Mouse (Mus musculus): Measurements from ENCODE around the gene Dcxr.
"Not testable (repeated sequence)": the region's sequence is repeated elsewhere in the genome, so short reads cannot be mapped to it uniquely, and the experiment has no call there.

Dcxr gene

DNA sequence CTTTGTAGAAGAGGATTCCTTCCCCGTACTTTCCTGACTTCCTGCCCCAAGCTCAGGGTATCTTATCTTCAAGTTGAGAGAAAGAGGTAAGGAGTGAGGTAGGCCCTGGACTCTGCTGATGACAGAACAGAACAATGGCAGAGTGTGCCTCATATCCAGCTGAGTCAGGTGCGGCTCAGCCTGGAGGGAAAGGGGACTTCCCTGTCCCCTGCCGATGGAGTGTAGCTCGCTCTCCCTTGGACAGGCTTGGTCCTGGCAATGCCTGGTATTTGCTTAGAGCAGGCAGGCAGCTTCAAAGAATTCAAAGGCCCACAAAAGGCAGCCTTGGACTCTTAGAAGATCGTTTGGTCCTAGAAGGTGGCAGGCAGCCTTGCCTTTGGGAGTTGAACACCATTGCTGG is 21.0 kb downstream of the Dcxr start:
- no peak for DNase-seq

DNA sequence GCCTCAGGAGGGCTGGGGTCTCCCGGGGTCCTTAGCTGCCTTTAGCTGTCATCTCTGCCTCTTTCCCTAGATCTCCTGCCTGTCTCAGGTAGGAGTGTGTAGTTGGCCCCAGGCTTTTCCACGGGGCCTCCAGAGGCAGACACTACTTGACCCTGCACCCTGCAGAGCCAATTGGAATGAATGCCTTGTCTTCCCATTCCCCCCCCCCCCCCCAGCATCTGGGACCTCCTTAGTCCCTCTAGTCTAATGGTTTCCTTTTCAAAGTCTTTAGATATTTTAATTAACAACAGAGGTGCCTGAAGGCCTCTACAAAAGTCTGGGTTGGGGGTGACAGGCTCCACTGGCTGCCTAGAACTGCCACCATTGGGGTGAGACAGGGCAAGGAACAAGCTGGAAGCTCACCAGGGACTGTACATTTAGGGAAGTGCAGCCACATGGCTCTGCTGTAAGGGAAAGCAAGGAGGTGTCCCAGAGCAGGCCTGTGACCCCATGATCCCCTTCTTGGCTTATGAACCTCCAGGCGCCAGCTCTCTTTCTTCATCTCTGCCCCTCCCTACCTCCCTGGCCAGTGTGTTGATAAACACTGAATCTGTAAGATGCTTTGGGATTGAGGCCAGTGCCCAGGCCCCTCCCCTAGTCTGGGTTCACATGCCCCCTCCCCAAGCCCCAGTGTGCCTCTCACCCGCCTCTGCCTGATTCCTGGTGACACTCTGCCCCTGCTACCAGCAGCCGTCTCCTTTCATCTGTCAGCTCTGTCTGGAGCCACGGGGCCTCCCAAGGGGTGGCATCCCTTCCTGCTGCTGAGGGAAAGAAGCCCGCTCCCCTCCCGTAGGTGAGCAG is 22.4 kb downstream of the Dcxr start:
- DNase-seq, result no peak

DNA sequence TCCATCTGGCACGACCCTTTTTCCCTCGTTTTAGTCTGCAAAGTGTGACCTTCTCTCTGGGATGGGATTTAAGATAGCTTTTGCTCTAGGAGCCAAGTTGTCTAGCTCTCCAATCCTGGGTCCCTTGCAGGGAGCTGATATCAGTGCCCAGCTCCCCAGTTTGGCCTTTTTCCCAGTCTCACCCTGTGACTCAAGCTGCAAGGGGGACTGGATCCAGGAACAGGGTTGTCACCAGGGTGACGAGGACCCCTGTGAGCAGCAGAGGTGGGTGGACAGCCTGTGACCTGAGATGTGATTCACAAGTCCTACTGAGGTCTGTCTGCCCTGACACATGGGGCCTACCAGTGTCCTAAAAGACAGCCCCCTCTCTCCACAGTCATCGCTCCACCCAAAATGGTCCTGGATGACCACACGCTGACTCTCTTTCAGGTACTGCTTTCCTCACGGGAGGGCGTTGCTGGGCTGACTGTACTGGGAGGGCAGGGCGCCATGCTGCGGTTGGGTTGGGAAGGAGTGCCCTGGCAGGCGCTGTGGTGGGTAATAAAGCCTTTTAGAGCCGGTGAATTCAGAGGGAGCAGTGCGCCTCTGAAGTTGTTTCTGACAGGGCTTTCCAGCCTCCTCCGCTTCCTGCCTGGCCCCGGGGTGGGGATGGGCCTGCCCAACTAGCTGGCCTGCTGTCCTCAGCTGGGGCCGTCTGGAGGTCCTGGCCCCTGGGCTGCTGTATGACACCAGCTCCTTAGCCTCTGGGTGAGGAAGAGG is 23.2 kb downstream of the Dcxr start:
- DNase-seq, result no peak

DNA sequence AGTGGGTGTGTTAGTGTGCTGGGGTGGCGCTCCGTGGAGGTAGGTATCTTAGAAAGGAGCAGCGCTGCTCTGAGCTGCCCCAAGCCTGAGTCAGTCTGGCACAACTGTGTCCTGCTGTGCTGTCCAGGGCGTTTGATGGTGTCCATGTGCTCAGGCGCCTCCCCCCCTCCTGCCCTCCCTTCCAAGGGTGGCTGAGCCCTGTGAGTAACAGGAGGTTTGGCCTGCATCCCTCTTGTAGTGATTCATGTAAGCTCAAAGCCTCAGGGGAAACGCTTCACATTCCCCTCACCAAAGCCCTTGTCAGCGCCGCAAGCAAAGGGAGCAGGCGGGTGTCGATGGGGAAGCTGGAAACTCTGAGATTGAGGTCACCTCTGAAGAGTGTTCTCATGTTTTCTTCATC is 29.3 kb downstream of the Dcxr start:
- DNase-seq, result no peak

DNA sequence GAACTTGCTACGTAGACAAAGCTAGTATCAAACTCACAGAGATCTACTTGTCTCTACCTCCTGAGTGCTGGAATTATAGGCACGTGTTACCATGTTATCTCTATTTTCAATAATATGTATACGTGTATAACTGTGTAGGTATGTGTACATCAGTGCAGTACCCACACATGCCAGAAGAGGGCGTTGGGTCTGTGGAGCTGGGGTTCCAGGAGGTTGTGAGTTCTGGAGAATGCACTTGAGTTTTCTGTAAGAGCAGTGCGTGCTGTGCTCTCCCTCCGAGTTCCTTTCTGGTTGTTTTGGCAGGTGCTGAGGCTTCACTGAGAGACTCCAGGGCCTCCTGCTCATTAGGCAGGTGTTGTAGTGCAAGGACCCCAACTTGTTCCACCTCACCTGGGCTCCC is 30.5 kb downstream of the Dcxr start:
- no peak for DNase-seq

DNA sequence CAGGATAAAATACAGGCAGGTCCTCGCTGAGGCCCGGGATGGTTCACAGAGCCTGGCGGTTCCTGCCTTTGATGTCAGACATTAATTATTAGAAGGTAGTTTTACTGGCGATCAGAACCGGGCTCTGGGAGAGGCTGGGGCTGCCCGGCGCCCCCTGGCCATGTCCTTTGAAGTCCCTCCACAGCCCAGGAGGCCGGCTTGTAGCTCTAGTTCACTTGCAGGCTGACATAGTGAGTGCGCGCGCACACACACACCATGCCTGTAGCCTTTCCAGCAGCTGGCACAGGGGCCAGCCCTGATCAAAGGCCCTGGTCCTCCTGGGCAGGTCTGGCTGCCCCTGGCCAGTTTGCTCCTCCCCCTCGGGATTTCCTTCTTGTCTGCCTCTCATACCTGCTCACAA is 31.4 kb downstream of the Dcxr start:
- DNase-seq, result peak; percentile 78

DNA sequence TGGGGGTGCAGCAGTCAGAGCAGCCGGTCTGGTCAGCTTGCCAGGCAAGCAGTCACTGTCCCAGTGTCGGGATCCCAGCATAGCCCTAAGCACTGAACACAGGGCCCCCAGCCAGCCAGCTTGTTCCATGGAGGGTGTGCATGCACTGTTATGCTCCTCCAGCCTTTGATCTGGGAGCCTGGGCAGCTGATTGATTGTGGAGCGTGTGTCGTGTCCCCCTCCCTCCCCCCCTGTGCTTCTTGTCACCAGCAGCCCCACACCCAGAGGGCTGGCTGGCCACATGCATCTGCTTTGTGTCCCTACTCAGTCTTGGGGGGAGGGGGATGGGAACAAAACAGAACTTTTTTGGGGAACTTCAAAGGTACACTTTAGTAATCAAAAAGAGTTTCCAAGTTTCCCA is 31.9 kb downstream of the Dcxr start:
- no peak for DNase-seq

DNA sequence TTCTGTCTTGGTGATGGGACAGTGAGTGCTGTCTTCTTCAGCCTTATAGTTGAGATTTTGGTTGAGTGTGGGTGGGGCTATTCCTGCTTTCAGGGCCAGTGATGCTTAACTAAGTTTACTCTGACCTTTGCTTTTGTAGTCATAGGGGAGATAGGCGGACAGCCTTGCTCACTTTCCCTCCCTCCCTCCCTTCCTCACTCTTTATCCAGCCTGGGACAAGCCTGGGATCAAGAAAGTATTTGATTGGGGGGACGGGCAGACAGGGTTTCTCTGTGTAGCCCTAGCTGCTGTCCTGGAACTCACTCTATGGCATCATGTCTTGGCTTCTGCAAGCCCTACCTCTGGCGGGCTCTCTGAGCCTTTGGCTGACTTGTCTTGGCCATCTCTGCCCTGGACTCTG is 33.6 kb downstream of the Dcxr start:
- peak; percentile 69 for DNase-seq

DNA sequence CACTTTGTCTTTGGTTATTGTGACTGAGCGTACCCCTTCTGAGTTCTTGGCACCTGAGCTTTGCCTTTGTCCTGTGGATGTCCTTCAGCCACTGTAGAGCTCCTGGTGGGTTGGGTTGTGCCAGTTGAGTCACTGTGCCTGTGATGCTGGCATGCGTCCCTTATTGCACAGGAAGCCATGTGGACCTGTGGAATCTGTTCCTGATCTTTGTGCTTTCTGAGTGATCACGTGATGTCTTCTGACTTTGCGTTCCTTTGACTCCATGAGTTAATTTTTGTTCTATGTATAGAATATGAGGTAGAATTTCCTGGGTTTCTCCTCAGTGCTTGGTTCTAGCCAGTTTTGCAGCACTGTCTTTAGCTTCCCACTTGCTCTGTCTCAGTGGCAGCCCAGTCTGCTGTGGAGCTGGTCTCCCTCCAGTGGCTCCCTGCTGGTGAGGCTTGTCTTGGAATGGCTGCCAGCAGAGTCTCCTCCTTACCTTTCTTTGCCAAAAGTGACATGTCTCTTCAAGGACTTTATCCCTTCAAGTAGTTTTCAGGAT is 34.5 kb downstream of the Dcxr start:
- peak; percentile 93 for DNase-seq

DNA sequence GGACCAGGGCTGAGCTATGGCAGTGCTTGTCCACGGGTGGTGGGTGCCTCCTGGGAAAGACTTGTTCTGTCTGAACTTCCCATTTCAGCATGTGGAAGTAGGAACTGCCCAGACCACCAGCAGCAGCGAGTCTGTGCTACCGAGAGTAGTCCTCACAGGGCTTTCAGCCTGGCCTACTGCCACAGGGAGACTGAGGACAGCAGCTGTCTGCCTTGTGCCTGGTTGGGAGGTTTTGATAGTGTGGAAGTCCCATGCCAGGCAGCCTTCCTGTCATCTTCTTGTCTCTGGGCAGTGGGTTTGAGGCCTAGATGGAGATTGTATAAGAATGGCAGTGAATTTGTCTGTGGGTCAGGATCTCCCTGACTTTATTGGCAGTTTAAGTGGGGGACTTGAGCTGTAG is 37.7 kb downstream of the Dcxr start:
- no peak for DNase-seq

DNA sequence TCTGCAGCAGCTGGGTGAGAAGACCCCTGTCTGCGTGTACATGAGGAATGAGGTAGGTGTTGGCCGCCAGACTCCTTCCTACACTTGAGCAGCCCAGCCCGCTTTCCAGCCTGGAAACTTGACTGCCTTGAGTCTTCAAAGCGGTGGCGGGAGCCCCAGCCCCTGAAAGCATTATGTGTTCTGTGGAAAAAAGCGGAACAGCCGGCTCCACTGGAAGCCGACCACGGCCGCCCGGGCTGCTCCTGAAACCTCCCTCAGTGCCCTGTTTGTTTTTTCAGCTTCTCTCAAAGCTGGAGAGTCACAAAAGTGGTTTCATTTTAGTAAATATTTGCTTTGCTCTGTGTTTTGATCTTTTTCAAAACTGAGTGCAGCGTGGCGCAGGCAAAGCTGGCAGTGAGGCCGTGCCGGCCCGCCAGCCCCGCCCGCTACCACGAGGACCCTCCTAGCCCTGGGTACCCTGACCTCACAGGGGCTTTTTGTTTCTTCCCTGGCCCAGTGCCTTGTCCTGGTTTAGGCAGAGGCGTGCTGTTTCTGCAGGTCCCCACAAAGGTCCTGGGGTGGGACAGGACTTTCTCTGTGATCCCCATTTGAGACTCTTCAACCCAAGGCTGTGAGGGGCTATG is 40.3 kb downstream of the Dcxr start:
- DNase-seq, result no peak

DNA sequence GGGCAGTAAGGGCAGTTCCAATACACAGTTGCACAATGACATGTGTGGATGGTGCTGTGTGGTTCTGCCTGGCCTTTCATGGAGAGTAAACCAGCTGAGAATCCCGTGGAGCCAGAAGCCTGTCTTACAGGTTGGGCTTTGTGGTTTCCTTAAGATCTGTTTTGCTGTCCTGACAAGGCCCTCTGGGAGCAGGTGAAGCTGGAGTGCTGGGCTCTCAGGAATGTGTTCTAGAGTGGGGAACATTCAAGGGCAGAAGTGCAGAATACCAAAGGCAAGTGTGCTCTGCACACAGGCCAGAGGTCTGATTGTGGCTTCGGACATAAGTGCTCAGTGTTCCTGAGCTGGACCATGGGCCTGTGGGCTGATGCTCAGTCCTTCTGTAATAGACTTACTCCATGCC is 42.4 kb downstream of the Dcxr start:
- DNase-seq, result no peak

DNA sequence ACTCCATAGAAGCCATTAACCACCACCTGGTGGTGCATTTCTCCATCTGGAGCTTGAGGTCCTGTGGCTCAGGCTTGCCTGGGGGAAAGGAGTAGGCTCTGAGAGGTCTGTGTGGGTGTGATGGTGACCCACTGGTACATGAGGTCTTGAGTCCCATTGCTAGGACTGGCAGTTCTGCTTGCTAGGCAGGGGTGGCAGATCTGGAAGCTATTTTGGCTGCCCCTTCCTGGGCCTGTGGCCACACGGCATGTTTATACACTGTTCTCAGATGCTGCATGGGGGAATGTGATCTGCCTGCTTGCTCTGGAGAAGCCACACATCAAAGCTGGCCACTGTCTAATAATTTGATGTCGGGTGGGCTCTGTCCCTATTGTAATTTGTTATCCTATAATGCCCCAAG is 43.0 kb downstream of the Dcxr start:
- DNase-seq, result no peak

DNA sequence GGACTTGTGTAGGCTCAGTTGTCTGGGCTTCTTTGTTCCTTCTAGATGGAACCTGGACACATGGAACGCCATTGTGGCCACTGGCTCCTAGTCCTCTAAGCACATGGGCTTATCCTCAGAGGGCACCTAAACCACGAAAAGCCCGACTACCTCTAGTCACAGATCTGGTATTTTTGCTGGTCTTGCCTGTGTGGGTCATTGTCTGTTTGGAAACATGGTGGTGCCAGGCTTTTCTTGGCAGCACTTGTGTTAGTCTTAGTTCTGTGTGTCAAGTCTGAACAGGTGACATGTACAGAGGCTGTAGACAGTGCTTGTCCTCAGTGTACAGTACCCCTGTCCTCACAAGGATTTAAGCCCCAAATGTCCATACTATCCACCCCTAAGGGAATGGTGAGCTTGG is 43.5 kb downstream of the Dcxr start:
- no peak for DNase-seq

DNA sequence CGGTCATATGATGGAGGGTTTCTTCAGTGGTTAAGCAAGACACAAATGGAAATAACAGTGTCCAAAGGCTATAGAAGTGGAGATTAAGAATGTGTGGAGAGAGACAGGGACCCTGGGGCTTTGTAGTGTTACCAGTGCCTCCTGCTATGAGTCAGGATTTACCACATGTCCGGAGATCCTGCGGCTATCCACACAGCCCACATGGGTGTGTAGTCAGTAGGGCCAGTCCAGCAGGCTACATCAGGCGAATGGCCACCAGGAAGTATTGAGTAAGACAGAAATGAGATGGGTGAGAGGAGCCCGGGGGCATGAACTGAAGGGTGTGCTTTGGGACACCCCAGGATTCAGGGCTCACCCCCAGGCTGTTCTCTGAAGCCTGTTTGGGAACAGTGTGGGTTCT is 44.4 kb downstream of the Dcxr start:
- no peak for DNase-seq

DNA sequence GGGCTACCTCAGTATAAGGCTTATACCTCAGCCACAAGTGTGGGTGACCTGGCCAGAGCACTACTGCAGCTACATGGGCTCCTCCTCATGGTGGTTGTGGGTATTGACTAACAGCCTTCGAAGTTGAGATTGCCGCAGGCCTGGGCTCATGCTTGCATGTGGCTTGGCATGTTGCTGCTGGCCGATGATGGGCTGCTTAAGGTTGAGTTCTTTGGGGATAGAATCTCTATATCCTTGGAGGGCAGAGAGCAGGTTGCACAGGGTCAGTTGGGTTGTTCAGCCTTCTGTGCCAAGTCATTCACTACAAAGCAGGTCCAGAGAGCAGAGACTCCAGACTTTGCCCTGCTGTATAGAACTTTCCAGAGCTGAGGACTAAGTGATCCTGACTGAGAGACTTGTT is 47.2 kb downstream of the Dcxr start:
- peak; percentile 92 for DNase-seq

DNA sequence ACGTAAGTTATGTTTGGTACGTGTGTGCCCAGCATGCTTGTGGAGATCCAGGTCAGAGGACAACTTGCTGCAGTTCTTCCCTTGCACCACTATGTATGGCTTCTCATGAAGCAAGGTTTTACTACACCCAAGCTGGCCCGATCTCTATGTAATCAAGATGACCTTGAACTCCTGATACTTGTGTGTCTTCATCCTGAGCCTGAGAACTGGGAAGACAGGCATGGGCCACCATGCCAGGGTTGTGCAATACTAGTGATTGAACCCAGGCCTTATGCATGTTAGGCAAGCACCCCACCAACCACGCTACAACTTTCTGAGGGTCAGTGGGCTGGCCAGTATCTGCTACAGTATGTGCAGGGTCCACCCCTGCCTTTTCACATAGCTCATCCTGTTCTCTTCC is 50.1 kb downstream of the Dcxr start:
- DNase-seq, result no peak

DNA sequence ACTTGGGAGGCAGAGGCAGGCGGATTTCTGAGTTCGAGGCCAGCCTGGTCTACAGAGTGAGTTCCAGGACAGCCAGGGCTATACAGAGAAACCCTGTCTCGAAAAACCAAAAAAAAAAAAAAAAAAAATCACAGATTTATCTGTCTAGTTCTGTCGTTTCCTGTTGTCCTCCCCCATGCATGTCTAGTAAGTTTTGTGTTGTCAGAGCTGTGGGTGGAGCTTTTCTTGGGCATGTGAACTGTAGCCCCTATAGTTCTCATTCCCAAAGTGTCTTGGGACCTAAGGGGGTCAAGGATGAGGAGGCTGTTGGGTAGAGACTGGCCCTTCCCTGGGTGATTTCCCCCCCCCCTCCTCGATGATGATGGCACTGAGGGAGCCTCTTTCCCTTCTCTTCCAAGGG is 51.2 kb downstream of the Dcxr start:
- not testable (repeated sequence) for DNase-seq
